Mouse (Mus musculus): ENCODE results near the gene Acvrl1.

Gene Acvrl1

GRCm38 (mm10) chr15:101128181-101129089 is at the start of gene Acvrl1:
TSS of gene Acvrl1 (plus strand) at chr15:101128522.
- no peak for DNase-seq (ENCODE audit: low spot score in 2 of 2)

- peak; percentile 83 to 87 for DNase-seq (ENCODE audit: low spot score in 2 of 2)
Observed at GRCm38 (mm10) chr15:101078731-101079156, 49.6 kb upstream of the Acvrl1 start.

GRCm38 (mm10) chr15:101080031-101080520 is 48.2 kb upstream of the Acvrl1 start:
- DNase-seq (ENCODE audit: low spot score in 2 of 2): no peak

- DNase-seq (ENCODE audit: low spot score in 2 of 2): no peak
Observed at GRCm38 (mm10) chr15:101081035-101081548, 47.2 kb upstream of the Acvrl1 start.

GRCm38 (mm10) chr15:101082236-101082635 is 46.1 kb upstream of the Acvrl1 start:
- no peak for DNase-seq (ENCODE audit: low spot score in 2 of 2)

- no peak for DNase-seq (ENCODE audit: low spot score in 2 of 2)
Observed at GRCm38 (mm10) chr15:101084499-101084898, 43.8 kb upstream of the Acvrl1 start.

GRCm38 (mm10) chr15:101086451-101086850 is 41.9 kb upstream of the Acvrl1 start:
- no peak for DNase-seq (ENCODE audit: low spot score in 2 of 2)

- no peak for DNase-seq (ENCODE audit: low spot score in 2 of 2)
Observed at GRCm38 (mm10) chr15:101086956-101087355, 41.4 kb upstream of the Acvrl1 start.

- DNase-seq (ENCODE audit: low spot score in 2 of 2): no peak
Observed at GRCm38 (mm10) chr15:101088291-101088690, 40.0 kb upstream of the Acvrl1 start.

- no peak for DNase-seq (ENCODE audit: low spot score in 2 of 2)
Observed at GRCm38 (mm10) chr15:101091551-101091950, 36.8 kb upstream of the Acvrl1 start.

- no peak for DNase-seq (ENCODE audit: low spot score in 2 of 2)
Observed at GRCm38 (mm10) chr15:101092121-101092828, 36.0 kb upstream of the Acvrl1 start.

- peak in 1 of 2 experiments; percentile 69 for DNase-seq (ENCODE audit: low spot score in 2 of 2)
Observed at GRCm38 (mm10) chr15:101092829-101093648, 35.3 kb upstream of the Acvrl1 start.

GRCm38 (mm10) chr15:101093988-101094387 is 34.3 kb upstream of the Acvrl1 start:
- DNase-seq (ENCODE audit: low spot score in 2 of 2): no peak

GRCm38 (mm10) chr15:101094979-101095378 is 33.3 kb upstream of the Acvrl1 start:
- DNase-seq (ENCODE audit: low spot score in 2 of 2): no peak

GRCm38 (mm10) chr15:101095392-101095791 is 32.9 kb upstream of the Acvrl1 start:
- DNase-seq (ENCODE audit: low spot score in 2 of 2): no peak

- DNase-seq (ENCODE audit: low spot score in 2 of 2): no peak
Observed at GRCm38 (mm10) chr15:101097985-101098651, 30.2 kb upstream of the Acvrl1 start.

GRCm38 (mm10) chr15:101100996-101101395 is 27.3 kb upstream of the Acvrl1 start:
- DNase-seq (ENCODE audit: low spot score in 2 of 2): no peak

GRCm38 (mm10) chr15:101103605-101104304 is 24.6 kb upstream of the Acvrl1 start:
- no peak for DNase-seq (ENCODE audit: low spot score in 2 of 2)

GRCm38 (mm10) chr15:101105496-101105994 is 22.8 kb upstream of the Acvrl1 start:
- DNase-seq (ENCODE audit: low spot score in 2 of 2): peak; percentile 74 to 85

- no peak for DNase-seq (ENCODE audit: low spot score in 2 of 2)
Observed at GRCm38 (mm10) chr15:101106011-101106410, 22.3 kb upstream of the Acvrl1 start.
